Mouse (Mus musculus): ENCODE measurements around the gene Polr2g. TPM values are rescaled to one million over a fixed set of nuclear protein-coding genes. Genes with fewer than 3 reads are reported as not detected.

Gene Polr2g
- polyA plus RNA-seq, 1 experiment = 48.4 TPM

- peaks cover 8% of the 10 kb centered on the region for H3K36me3 ChIP-seq (ENCODE audit: control insufficient read depth, insufficient read depth, low read length)
- no peaks in the 10 kb centered on the region for H3K27me3 ChIP-seq (ENCODE audit: control insufficient read depth, insufficient read depth, low read length)
- peaks cover 7% of the 10 kb centered on the region for H3K4me1 ChIP-seq (ENCODE audit: control insufficient read depth, insufficient read depth, low read length)
- peak overlapping the region; percentile 20; the same call in 1 of the 2 replicates for H3K4me3 ChIP-seq (ENCODE audit: control insufficient read depth, low read depth, low read length)
- TF ChIP-seq CTCF (IDR thresholded peaks at IDR 0.05; ENCODE audit: control insufficient read depth, insufficient read depth, insufficient replicate concordance, low read depth, low read length) = no peak
- TF ChIP-seq POLR2A (IDR thresholded peaks at IDR 0.05; ENCODE audit: control insufficient read depth, low read depth, low read length) = no peak
- no peak overlapping the region for H3K27ac ChIP-seq (ENCODE audit: control insufficient read depth, insufficient read depth, low read depth, low read length)
Observed at GRCm38 (mm10) chr19:8822696-8823095, 24.3 kb upstream of the Polr2g start.

- no peaks in the 10 kb centered on the region for H3K27me3 ChIP-seq (ENCODE audit: control insufficient read depth, insufficient read depth, low read length)
- H3K27ac ChIP-seq (ENCODE audit: control insufficient read depth, insufficient read depth, low read depth, low read length) = peak overlapping the region; percentile 96
- peak overlapping the region; percentile 90 for H3K4me3 ChIP-seq (ENCODE audit: control insufficient read depth, low read depth, low read length)
- TF ChIP-seq POLR2A (IDR thresholded peaks at IDR 0.05; ENCODE audit: control insufficient read depth, low read depth, low read length) (no peak), CTCF (IDR thresholded peaks at IDR 0.05; ENCODE audit: control insufficient read depth, insufficient read depth, insufficient replicate concordance, low read depth, low read length) (no peak)
- H3K36me3 ChIP-seq (ENCODE audit: control insufficient read depth, insufficient read depth, low read length) = peaks cover 9% of the 10 kb centered on the region
- H3K4me1 ChIP-seq (ENCODE audit: control insufficient read depth, insufficient read depth, low read length) = peaks cover 7% of the 10 kb centered on the region
Observed at GRCm38 (mm10) chr19:8821146-8821545, 22.8 kb upstream of the Polr2g start.

GRCm38 (mm10) chr19:8820424-8820956 lies 22.1 kb upstream of the Polr2g start:
- Histone ChIP-seq H3K4me1 (ENCODE audit: control insufficient read depth, insufficient read depth, low read length) (peaks cover 7% of the 10 kb centered on the region), H3K27ac (ENCODE audit: control insufficient read depth, insufficient read depth, low read depth, low read length) (peak overlapping the region; percentile 96), H3K36me3 (ENCODE audit: control insufficient read depth, insufficient read depth, low read length) (peaks cover 9% of the 10 kb centered on the region), H3K27me3 (ENCODE audit: control insufficient read depth, insufficient read depth, low read length) (no peaks in the 10 kb centered on the region), H3K4me3 (ENCODE audit: control insufficient read depth, low read depth, low read length) (peak overlapping the region; percentile 90)
- TF ChIP-seq CTCF (IDR thresholded peaks at IDR 0.05; ENCODE audit: control insufficient read depth, insufficient read depth, insufficient replicate concordance, low read depth, low read length) (no peak), POLR2A (IDR thresholded peaks at IDR 0.05; ENCODE audit: control insufficient read depth, low read depth, low read length) (no peak)

- TF ChIP-seq POLR2A (IDR thresholded peaks at IDR 0.05; ENCODE audit: control insufficient read depth, low read depth, low read length) = peak; percentile 98
- TF ChIP-seq CTCF (IDR thresholded peaks at IDR 0.05; ENCODE audit: control insufficient read depth, insufficient read depth, insufficient replicate concordance, low read depth, low read length) = no peak
- H3K36me3 ChIP-seq (ENCODE audit: control insufficient read depth, insufficient read depth, low read length) = peaks cover 7% of the 10 kb centered on the region
- H3K4me1 ChIP-seq (ENCODE audit: control insufficient read depth, insufficient read depth, low read length) = peaks cover 7% of the 10 kb centered on the region
- peak within 1 kb of the TSS; percentile 96 for H3K27ac ChIP-seq (ENCODE audit: control insufficient read depth, insufficient read depth, low read depth, low read length)
- peak within 1 kb of the TSS; percentile 90 for H3K4me3 ChIP-seq (ENCODE audit: control insufficient read depth, low read depth, low read length)
- no peaks in the 10 kb centered on the region for H3K27me3 ChIP-seq (ENCODE audit: control insufficient read depth, insufficient read depth, low read length)
Observed at GRCm38 (mm10) chr19:8819596-8820423, 21.4 kb upstream of the Polr2g start, which contains the start of gene Hnrnpul2. Gene Hnrnpul2, plus strand, starts transcription at chr19:8820010.

- peak within 1 kb of the TSS; percentile 96 for H3K27ac ChIP-seq (ENCODE audit: control insufficient read depth, insufficient read depth, low read depth, low read length)
- H3K27me3 ChIP-seq (ENCODE audit: control insufficient read depth, insufficient read depth, low read length) = no peaks in the 10 kb centered on the region
- TF ChIP-seq POLR2A (IDR thresholded peaks at IDR 0.05; ENCODE audit: control insufficient read depth, low read depth, low read length) (peak; percentile 94), CTCF (IDR thresholded peaks at IDR 0.05; ENCODE audit: control insufficient read depth, insufficient read depth, insufficient replicate concordance, low read depth, low read length) (no peak)
- H3K36me3 ChIP-seq (ENCODE audit: control insufficient read depth, insufficient read depth, low read length) = peaks cover 5% of the 10 kb centered on the region
- peaks cover 7% of the 10 kb centered on the region for H3K4me1 ChIP-seq (ENCODE audit: control insufficient read depth, insufficient read depth, low read length)
- peak within 1 kb of the TSS; percentile 90 for H3K4me3 ChIP-seq (ENCODE audit: control insufficient read depth, low read depth, low read length)
Observed at GRCm38 (mm10) chr19:8818801-8819595, 20.6 kb upstream of the Polr2g start, which contains the start of gene Ttc9c. Gene Ttc9c, minus strand, starts transcription at chr19:8819333.

GRCm38 (mm10) chr19:8818301-8818798 lies 20.0 kb upstream of the Polr2g start:
- no peak for TF ChIP-seq CTCF (IDR thresholded peaks at IDR 0.05; ENCODE audit: control insufficient read depth, insufficient read depth, insufficient replicate concordance, low read depth, low read length)
- no peak for TF ChIP-seq POLR2A (IDR thresholded peaks at IDR 0.05; ENCODE audit: control insufficient read depth, low read depth, low read length)
- Histone ChIP-seq H3K27ac (ENCODE audit: control insufficient read depth, insufficient read depth, low read depth, low read length) (peak overlapping the region; percentile 96), H3K4me1 (ENCODE audit: control insufficient read depth, insufficient read depth, low read length) (peaks cover 7% of the 10 kb centered on the region), H3K27me3 (ENCODE audit: control insufficient read depth, insufficient read depth, low read length) (no peaks in the 10 kb centered on the region), H3K4me3 (ENCODE audit: control insufficient read depth, low read depth, low read length) (peak overlapping the region; percentile 90), H3K36me3 (ENCODE audit: control insufficient read depth, insufficient read depth, low read length) (peaks cover 4% of the 10 kb centered on the region)

Data from testis, adult 2 months (tissue).